Mouse (Mus musculus) frontal cortex, adult (tissue): ENCODE measurements at regions not wholly inside any gene's neighbourhood (a gene's known extent, or its start where the extent isn't known, plus 50 kb on each side); places are given as distances from the start of the nearest gene placed in this dataset.
"Not testable (repeated sequence)": the region's sequence is repeated elsewhere in the genome, so short reads cannot be mapped to it uniquely, and the experiment has no call there.

Source experiments
- ATAC-seq: cut with Nextera tagmentation; 2 replicates; pipeline ENCODE4 v1.9.2; 2017; ENCODE audit warnings: mild to moderate bottlenecking, moderate library complexity, mixed read lengths; ENCODE audit not compliant: low TSS enrichment

GRCm38 (mm10) chr13:97360551-97360950, 119.6 kb downstream of the Enc1 start:
- ATAC-seq = no peak

GRCm38 (mm10) chr13:97358781-97359305, 117.9 kb downstream of the Enc1 start:
- no peak for ATAC-seq

DNA sequence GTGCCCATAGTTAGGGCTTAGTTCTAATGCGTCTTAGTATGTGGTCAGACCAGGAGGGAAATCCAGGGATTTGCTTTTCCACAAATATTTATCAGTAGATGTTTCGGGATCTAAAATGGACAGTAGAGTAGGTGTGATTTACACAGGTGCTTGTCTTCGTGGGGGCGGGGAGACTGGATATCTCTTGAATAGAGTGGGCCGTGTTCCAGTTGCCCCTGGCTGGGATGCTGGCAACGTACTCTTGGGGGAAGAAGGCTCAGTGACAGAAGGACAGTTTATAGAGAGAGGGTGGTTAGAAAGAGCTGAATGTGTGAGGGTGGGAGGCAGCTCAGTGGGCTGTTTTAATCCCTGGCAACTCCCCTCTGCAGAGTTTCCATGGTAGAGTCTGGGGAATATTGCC, 117.4 kb downstream of the Enc1 start:
- ATAC-seq = no peak

DNA sequence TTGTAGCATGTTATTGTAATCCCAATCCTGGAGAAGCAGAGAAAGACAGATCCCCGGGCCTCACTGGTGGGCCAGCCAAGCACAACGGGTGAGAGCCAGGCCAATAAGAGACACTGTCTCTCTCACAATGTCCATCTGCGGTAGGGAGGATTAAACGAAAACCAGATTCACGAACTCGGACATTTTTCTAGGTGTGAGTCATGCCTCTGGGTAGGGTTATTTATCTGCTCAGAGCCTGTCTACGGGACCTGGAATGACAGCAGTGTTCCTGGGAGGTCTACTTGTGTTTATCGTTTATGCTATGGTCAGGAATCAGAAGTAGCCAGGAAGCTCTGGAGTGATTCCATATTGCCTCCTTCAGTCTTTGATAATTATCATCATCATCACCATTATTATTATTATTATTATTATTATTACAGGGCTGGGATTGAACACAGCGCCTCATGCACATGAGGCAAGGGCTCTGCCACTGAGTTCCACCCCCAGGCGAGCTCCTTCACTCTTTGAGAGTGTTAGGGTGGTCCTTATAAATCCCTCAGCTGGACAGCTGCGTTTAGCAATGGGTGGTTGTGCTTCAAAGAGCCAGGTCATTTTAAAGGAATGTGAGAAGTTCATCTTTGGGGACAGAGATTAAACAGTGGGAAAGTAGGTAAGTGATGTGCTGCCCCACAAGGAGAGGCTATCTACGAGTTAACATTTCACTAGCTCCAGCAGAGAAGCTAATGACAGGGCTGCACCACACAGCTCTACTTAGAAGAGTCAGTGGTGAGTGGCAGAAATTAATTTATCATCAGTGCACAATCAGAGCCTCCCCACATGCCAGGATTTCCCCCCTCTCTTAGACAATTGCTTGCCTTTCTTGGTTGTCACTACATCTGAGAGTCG, 116.3 kb downstream of the Enc1 start:
- ATAC-seq = no peak

GRCm38 (mm10) chr13:97355411-97355810, 114.5 kb downstream of the Enc1 start:
- not testable (repeated sequence) for ATAC-seq

GRCm38 (mm10) chr13:97347696-97348095, 106.8 kb downstream of the Enc1 start:
- no peak for ATAC-seq

DNA sequence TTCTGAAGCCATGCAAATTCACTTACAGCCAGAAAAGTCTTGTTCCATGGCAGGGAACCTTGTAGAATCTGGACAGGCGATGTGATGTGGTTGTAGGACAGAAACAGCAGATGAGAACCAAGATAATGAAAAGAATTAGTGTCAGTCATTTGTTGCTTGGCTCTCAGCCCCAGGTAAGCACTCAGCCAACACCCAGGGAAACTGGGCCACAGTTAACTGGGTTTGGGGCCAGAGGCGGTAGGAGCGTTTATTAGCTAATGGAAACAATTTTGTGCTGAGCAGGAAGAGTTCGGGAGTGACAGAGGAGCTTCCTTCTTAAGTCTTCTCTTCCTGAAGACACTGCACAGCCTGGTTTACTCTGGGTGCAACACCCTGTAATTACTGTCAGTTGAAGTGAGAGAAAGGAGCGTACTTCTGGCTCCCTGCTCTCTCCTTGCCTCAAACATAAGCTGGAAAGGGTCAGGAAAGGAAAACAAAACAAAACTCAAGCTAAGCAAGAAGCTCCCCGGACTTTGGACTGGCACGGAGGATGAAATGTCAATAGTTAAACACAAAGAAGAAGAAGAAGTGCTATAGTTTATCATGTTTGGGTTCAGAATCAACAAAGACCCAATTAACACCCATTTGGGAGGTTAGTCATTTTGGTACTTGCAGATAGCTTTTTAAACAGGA, 100.4 kb downstream of the Enc1 start:
- ATAC-seq = no peak

DNA sequence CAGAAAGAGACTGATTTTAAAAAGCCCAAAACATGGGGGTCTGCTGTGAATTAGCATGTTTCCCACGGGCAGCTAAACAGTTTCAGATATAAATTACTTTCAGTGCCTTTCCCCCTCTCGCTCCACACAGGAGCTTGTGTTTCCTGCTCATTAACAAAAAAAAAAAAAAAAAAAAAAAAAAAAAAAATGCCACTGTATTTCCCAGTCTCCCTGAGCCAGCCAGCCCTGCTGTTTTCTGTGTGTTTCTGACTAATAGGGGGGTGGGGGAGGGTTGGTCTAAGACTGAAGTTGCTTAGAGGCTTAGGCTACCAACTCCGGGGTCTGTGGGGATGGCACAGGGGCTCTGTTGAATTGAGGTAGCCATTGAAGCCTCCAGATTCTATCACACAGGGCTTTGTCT, 97.0 kb downstream of the Enc1 start:
- no peak for ATAC-seq

DNA sequence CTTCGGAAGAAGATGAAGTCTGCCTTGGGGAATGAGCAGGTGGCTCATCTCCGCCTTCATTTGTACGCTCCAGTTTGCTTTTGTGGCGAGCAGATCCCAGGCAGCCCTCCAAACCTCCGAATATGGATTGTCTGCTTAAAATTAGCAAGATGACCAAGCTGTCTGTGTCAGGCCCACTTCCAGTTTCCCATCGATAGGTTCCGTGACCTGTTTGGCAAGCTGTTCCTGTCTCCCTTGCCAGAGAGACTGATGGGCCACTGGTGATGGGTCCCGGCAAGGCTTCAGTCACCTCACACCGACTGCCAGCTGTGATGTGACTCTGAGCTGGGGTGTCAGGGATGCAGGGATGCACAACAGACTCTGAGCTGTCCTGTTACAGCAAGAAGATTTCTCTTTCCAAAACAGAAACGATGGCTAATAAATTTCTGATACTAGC, 96.4 kb downstream of the Enc1 start:
- no peak for ATAC-seq

GRCm38 (mm10) chr13:97333801-97334534, 93.1 kb downstream of the Enc1 start:
- no peak for ATAC-seq

- no peak for ATAC-seq
Measured at GRCm38 (mm10) chr13:97331072-97331471, 90.2 kb downstream of the Enc1 start.

- ATAC-seq = not testable (repeated sequence)
Measured at GRCm38 (mm10) chr13:97321307-97321706, 80.4 kb downstream of the Enc1 start.

DNA sequence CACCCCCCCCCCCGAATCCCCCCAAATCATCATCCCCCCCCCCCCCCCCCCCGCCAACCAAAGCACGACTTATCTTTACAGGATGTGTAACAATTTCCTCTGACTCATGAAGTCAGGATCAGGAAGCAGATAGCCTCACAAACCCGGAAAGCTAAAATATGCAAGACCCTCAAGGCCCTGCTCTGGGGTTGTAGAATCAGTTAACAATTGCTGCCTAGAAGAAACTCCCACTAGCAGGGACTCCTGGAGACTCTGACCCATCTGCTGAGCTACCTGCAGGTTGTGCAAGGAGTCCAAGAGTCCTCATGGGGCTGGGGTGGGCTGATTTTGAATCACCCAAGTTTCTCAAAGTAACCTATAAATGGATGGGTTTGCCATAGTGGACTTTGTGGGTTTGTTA, 79.9 kb downstream of the Enc1 start:
- no peak for ATAC-seq

DNA sequence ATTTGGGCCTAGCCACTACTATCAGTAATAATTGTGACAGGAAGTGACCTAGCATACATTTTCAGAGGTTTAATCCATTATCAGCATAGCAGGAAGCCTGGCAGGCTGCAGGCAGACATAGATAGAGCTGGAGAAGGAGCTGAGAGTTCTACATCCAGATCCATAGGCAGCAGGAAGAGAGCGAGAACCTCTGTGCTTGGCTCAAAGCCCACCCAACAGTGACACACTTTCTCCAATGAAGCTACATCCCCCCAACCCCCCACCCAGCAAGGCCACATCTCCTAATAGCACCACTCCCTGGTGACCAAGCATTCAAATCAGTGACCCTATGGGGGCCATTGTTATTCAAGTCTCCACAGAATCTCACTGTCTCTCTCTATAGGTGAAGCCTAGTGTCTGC, 79.4 kb downstream of the Enc1 start:
- no peak for ATAC-seq

DNA sequence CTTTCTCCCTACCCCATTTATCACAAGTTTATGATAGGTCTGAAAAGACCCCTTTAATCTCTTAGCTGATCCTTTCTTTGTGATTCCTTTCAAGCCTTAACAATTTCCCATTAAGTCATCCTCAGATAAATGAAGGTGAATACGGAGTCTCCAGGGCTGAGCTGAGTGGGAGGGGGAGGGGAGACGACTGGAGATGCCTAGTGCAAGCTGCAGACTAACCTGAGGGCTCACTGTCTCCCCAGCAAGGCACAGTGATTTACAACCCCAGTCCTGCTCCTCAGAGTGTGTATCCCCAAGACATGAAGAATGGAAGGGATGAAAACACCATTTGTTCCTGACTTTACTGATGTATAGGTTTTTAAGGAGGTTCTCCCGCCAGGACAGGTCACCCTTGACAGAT, 76.7 kb downstream of the Enc1 start:
- ATAC-seq = no peak

- no peak for ATAC-seq
Measured at GRCm38 (mm10) chr13:97312420-97313370, 71.8 kb downstream of the Enc1 start.

GRCm38 (mm10) chr13:97311340-97311739, 70.4 kb downstream of the Enc1 start:
- no peak for ATAC-seq

DNA sequence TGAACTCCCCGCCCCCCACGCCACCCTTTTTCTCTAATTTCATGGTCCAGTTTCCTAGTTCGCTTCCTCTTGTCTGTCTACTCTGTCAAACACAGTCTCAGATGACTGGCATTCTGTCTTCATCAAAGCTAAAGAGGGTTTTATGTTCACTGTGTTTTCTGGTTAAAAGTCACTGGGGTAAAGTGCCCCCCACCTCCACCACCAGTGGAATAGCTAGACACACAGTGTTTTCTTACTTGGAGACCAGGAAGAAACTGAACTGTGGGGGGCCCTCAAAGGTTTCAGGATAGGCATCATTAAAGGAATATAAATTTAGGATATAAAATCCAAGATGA, 69.9 kb downstream of the Enc1 start:
- ATAC-seq = no peak

- ATAC-seq = no peak
Measured at GRCm38 (mm10) chr13:97310186-97310854, 69.4 kb downstream of the Enc1 start.

GRCm38 (mm10) chr13:97309411-97309810, 68.5 kb downstream of the Enc1 start:
- no peak for ATAC-seq

GRCm38 (mm10) chr13:97308431-97308830, 67.5 kb downstream of the Enc1 start:
- no peak for ATAC-seq
